Mouse (Mus musculus) myocyte (in vitro differentiated cells): Measurements from ENCODE around the gene Scgb1c1. TPM values are rescaled to one million over a fixed set of nuclear protein-coding genes. Genes with fewer than 3 reads are reported as not detected.

Experiments used
- H3K27me3 ChIP-seq: one replicate; pipeline ENCODE4 v1.6.1; 2011; ENCODE audit not compliant: control insufficient read depth, insufficient read depth, insufficient read length
- H3K36me3 ChIP-seq: one replicate; pipeline ENCODE4 v1.6.1; 2011; ENCODE audit not compliant: control insufficient read depth, insufficient read depth
- H3K4me2 ChIP-seq: one replicate; pipeline ENCODE4 v1.6.1; 2011; ENCODE audit warnings: low read depth, control low read depth
- H3K4me3 ChIP-seq: one replicate; pipeline ENCODE4 v1.5.1; 2011; ENCODE audit warnings: mild to moderate bottlenecking, control low read depth, moderate library complexity
- H3K79me2 ChIP-seq: one replicate; pipeline ENCODE4 v1.6.1; 2011; ENCODE audit not compliant: control insufficient read depth, insufficient read depth
- H3ac ChIP-seq: one replicate; pipeline ENCODE4 v1.6.1; 2011; ENCODE audit not compliant: control insufficient read depth, insufficient read length
- CEBPB ChIP-seq: IDR thresholded peaks from 2 replicates; pipeline ENCODE4 v1.6.1; 2011; ENCODE audit warnings: mild to moderate bottlenecking, moderate library complexity; ENCODE audit not compliant: poor library complexity, insufficient read depth, severe bottlenecking
- E2F4 ChIP-seq: IDR thresholded peaks from one replicate; pipeline ENCODE4 v1.6.1; 2011; ENCODE audit warnings: mild to moderate bottlenecking, control low read depth, moderate library complexity; ENCODE audit not compliant: insufficient read depth
- MAX ChIP-seq: IDR thresholded peaks from one replicate; pipeline ENCODE4 v1.6.1; 2011; ENCODE audit warnings: low read depth, mild to moderate bottlenecking, control low read depth
- MYOD1 ChIP-seq, 3 experiments: IDR thresholded peaks; one replicate each; pipeline ENCODE4 v1.6.1; 2011; ENCODE audit warnings: control low read depth in 2 of 3, low read depth in 2 of 3, mild to moderate bottlenecking in 2 of 3, moderate library complexity in 1 of 3; ENCODE audit not compliant: insufficient read length in 2 of 3, control insufficient read depth in 1 of 3
- MYOG ChIP-seq, 3 experiments: IDR thresholded peaks; one replicate each; pipeline ENCODE4 v1.6.1; 2011; ENCODE audit warnings: control low read depth in 2 of 3, low read depth in 2 of 3, mild to moderate bottlenecking in 2 of 3; ENCODE audit not compliant: insufficient read length in 2 of 3, control insufficient read depth in 1 of 3, insufficient read depth in 1 of 3
- POLR2A ChIP-seq: IDR thresholded peaks from one replicate; pipeline ENCODE4 v1.6.1; 2011; ENCODE audit warnings: low read depth, mild to moderate bottlenecking, control low read depth, moderate library complexity; ENCODE audit not compliant: insufficient read length
- POLR2AphosphoS2 ChIP-seq: IDR thresholded peaks from one replicate; pipeline ENCODE4 v1.6.1; 2011; ENCODE audit warnings: low read depth, control low read depth; ENCODE audit not compliant: insufficient read length
- REST ChIP-seq: IDR thresholded peaks from one replicate; pipeline ENCODE4 v1.6.1; 2011; ENCODE audit warnings: mild to moderate bottlenecking, control low read depth, moderate library complexity; ENCODE audit not compliant: insufficient read depth, insufficient read length
- SRF ChIP-seq: IDR thresholded peaks from one replicate; pipeline ENCODE4 v1.6.1; 2011; ENCODE audit warnings: low read depth; ENCODE audit not compliant: control insufficient read depth, insufficient read length
- TCF12 ChIP-seq: IDR thresholded peaks from one replicate; pipeline ENCODE4 v1.6.1; 2011; ENCODE audit warnings: mild to moderate bottlenecking, control low read depth; ENCODE audit not compliant: poor library complexity, insufficient read depth, severe bottlenecking
- TCF3 ChIP-seq: IDR thresholded peaks from one replicate; pipeline ENCODE4 v1.6.1; 2011; ENCODE audit warnings: low read depth, control low read depth; ENCODE audit not compliant: insufficient read length
- USF1 ChIP-seq: IDR thresholded peaks from one replicate; pipeline ENCODE4 v1.6.1; 2011; ENCODE audit warnings: low read depth, mild to moderate bottlenecking, control low read depth, moderate library complexity
- polyA plus RNA-seq: library from polyadenylated mRNA; unstranded; fragments of >200 nt; fragmentation: generic; extraction: Trizol; gene quantifications from one replicate; pipeline ENCODE4 v1.2.1, GENCODE M21; 2012; ENCODE audit warnings: missing spikeins

Gene Scgb1c1
- polyA plus RNA-seq, 1 experiment: not detected

GRCm38 (mm10) chr7:140847755-140848580, 2.6 kb downstream of the Scgb1c1 start, which contains the start of gene Odf3:
Odf3 (plus strand) TSS chr7:140847805.
- TF ChIP-seq POLR2A: no peak
- TF ChIP-seq E2F4: no peak
- TF ChIP-seq REST: no peak
- TF ChIP-seq TCF3: no peak
- no peak for TF ChIP-seq SRF
- TF ChIP-seq CEBPB: no peak
- TF ChIP-seq MYOD1 (IDR thresholded peaks at IDR 0.05; ENCODE audit: control insufficient read depth in 1 of 3, insufficient read length in 2 of 3, low read depth in 2 of 3): no peak
- no peak for TF ChIP-seq USF1
- no peak for TF ChIP-seq MYOG (IDR thresholded peaks at IDR 0.05; ENCODE audit: control insufficient read depth in 1 of 3, insufficient read depth in 1 of 3, insufficient read length in 2 of 3, low read depth in 2 of 3)
- TF ChIP-seq MAX: no peak
- no peak for TF ChIP-seq TCF12
- no peak for TF ChIP-seq POLR2AphosphoS2
- H3K79me2 ChIP-seq: peaks cover 2% of the 10 kb centered on the region
- peaks cover 12% of the 10 kb centered on the region for H3K27me3 ChIP-seq
- no peak within 1 kb of the TSS for H3K4me3 ChIP-seq
- H3ac ChIP-seq: no peak within 1 kb of the TSS
- no peak within 1 kb of the TSS for H3K4me2 ChIP-seq
- peaks cover 1% of the 10 kb centered on the region for H3K36me3 ChIP-seq

GRCm38 (mm10) chr7:140848591-140848990, 3.2 kb downstream of the Scgb1c1 start:
- Histone ChIP-seq H3ac (no peak overlapping the region), H3K36me3 (peaks cover 6% of the 10 kb centered on the region), H3K4me2 (no peak overlapping the region), H3K27me3 (peaks cover 10% of the 10 kb centered on the region), H3K79me2 (peaks cover 5% of the 10 kb centered on the region), H3K4me3 (no peak overlapping the region)
- TF ChIP-seq POLR2A (no peak), MAX (no peak), E2F4 (no peak), TCF3 (no peak), MYOD1 (IDR thresholded peaks at IDR 0.05; ENCODE audit: control insufficient read depth in 1 of 3, insufficient read length in 2 of 3, low read depth in 2 of 3) (no peak), REST (no peak), CEBPB (no peak), SRF (no peak)

GRCm38 (mm10) chr7:140851916-140852315, 6.6 kb downstream of the Scgb1c1 start:
- no peak for TF ChIP-seq E2F4
- no peak for TF ChIP-seq MYOD1 (IDR thresholded peaks at IDR 0.05; ENCODE audit: control insufficient read depth in 1 of 3, insufficient read length in 2 of 3, low read depth in 2 of 3)
- no peak for TF ChIP-seq CEBPB
- TF ChIP-seq USF1: no peak
- no peak for TF ChIP-seq REST
- no peak for TF ChIP-seq POLR2AphosphoS2

GRCm38 (mm10) chr7:140853386-140853785, 8.0 kb downstream of the Scgb1c1 start:
- H3K79me2 ChIP-seq: peaks cover 31% of the 10 kb centered on the region
- TF ChIP-seq TCF3: no peak
- no peak for TF ChIP-seq MAX
- TF ChIP-seq POLR2A: no peak
- TF ChIP-seq REST: no peak
- no peak for TF ChIP-seq USF1
- no peak for TF ChIP-seq CEBPB
- TF ChIP-seq MYOG (IDR thresholded peaks at IDR 0.05; ENCODE audit: control insufficient read depth in 1 of 3, insufficient read depth in 1 of 3, insufficient read length in 2 of 3, low read depth in 2 of 3): no peak
- no peak for TF ChIP-seq MYOD1 (IDR thresholded peaks at IDR 0.05; ENCODE audit: control insufficient read depth in 1 of 3, insufficient read length in 2 of 3, low read depth in 2 of 3)
- no peak for TF ChIP-seq E2F4
- no peak for TF ChIP-seq SRF
- no peak for TF ChIP-seq TCF12
- TF ChIP-seq POLR2AphosphoS2: no peak

More at GRCm38 (mm10) chr7:140851916-140852315, 6.6 kb downstream of the Scgb1c1 start:
- no peak overlapping the region for H3ac ChIP-seq
- peaks cover 6% of the 10 kb centered on the region for H3K36me3 ChIP-seq
- H3K4me3 ChIP-seq: no peak overlapping the region
- no peak overlapping the region for H3K4me2 ChIP-seq
- peaks cover 21% of the 10 kb centered on the region for H3K79me2 ChIP-seq
- H3K27me3 ChIP-seq: no peaks in the 10 kb centered on the region

DNA sequence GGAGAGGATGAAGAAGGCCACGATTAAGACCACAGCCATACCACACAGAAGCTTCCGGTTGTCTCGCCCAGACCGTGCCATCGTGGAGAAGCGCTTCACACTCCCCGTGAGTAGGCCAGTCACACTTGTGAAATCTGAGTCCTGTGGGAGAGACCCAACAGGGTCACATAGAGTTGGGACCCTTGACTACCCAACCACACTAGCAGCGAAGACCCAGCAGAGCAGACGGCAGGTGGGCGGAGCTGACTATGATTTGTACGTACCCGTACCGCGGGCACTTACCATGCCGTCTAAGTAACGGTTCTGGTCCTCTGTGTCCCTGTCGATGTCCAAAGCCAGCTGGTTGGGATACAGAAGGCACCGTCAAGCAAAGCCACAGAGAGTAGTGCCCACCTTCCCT, 9.1 kb downstream of the Scgb1c1 start:
- H3K4me3 ChIP-seq: peak overlapping the region; percentile 97
- no peak overlapping the region for H3K4me2 ChIP-seq
- H3K27me3 ChIP-seq: no peaks in the 10 kb centered on the region
- TF ChIP-seq E2F4 (no peak), REST (no peak), TCF3 (no peak), MYOD1 (IDR thresholded peaks at IDR 0.05; ENCODE audit: control insufficient read depth in 1 of 3, insufficient read length in 2 of 3, low read depth in 2 of 3) (no peak), MYOG (IDR thresholded peaks at IDR 0.05; ENCODE audit: control insufficient read depth in 1 of 3, insufficient read depth in 1 of 3, insufficient read length in 2 of 3, low read depth in 2 of 3) (no peak)
- H3K79me2 ChIP-seq: peaks cover 42% of the 10 kb centered on the region
- H3K36me3 ChIP-seq: peaks cover 6% of the 10 kb centered on the region
- H3ac ChIP-seq: no peak overlapping the region

More at GRCm38 (mm10) chr7:140853386-140853785, 8.0 kb downstream of the Scgb1c1 start:
- Histone ChIP-seq H3ac (no peak overlapping the region), H3K4me3 (no peak overlapping the region), H3K27me3 (no peaks in the 10 kb centered on the region), H3K4me2 (no peak overlapping the region), H3K36me3 (peaks cover 6% of the 10 kb centered on the region)
